Mouse (Mus musculus) limb, embryonic 13.5 days (tissue): Measurements from ENCODE around the gene Ank3. TPM values are rescaled to one million over a fixed set of nuclear protein-coding genes. Genes with fewer than 3 reads are reported as not detected.

Source experiments
- ATAC-seq: fragments of 200-750 bp; cut with Nextera tagmentation; 2 replicates; pipeline ENCODE4 v1.8.0; 2017; ENCODE audit warnings: low read depth, moderate number of reproducible peaks, moderate TSS enrichment; ENCODE audit not compliant: low FRiP score
- H3K27ac ChIP-seq: fragments of 300-500 bp; sonication (generic); 2 replicates; pipeline ENCODE4 v1.5.1; 2015; ENCODE audit warnings: inconsistent platforms, mild to moderate bottlenecking, moderate library complexity
- H3K27me3 ChIP-seq: fragments of 300-500 bp; sonication (generic); 2 replicates; pipeline ENCODE4 v1.6.1; 2015; ENCODE audit warnings: mild to moderate bottlenecking, inconsistent platforms
- H3K36me3 ChIP-seq: fragments of 300-500 bp; sonication (generic); 2 replicates; pipeline ENCODE4 v1.6.1; 2015; ENCODE audit warnings: inconsistent platforms, mild to moderate bottlenecking, moderate library complexity
- H3K4me1 ChIP-seq: fragments of 300-500 bp; sonication (generic); 2 replicates; pipeline ENCODE4 v1.6.1; 2015; ENCODE audit warnings: inconsistent platforms
- H3K4me2 ChIP-seq: fragments of 300-500 bp; sonication (generic); replicated peaks from 2 replicates; pipeline ENCODE4 v1.6.1; 2015; ENCODE audit warnings: inconsistent platforms, mild to moderate bottlenecking, moderate library complexity
- H3K4me3 ChIP-seq: fragments of 300-500 bp; sonication (generic); 2 replicates; pipeline ENCODE4 v1.5.1; 2015; ENCODE audit warnings: moderate library complexity, mild to moderate bottlenecking, inconsistent platforms
- H3K9ac ChIP-seq: fragments of 300-500 bp; sonication (generic); 2 replicates; pipeline ENCODE4 v1.6.1; 2015; ENCODE audit warnings: mild to moderate bottlenecking, inconsistent platforms
- H3K9me3 ChIP-seq: fragments of 300-500 bp; sonication (generic); 2 replicates; pipeline ENCODE4 v1.6.1; 2016; ENCODE audit warnings: inconsistent platforms
- WGBS: fragments of 180-500 bp; shearing (Covaris S2); methylation state at CpG from one replicate; pipeline ENCODE4 v1.1.7; 2015; 5-methylcytosine and 5-hydroxymethylcytosine counted together
- polyA plus RNA-seq: library from polyadenylated mRNA; unstranded; fragments of >200 nt; fragmentation: Nextera tagmentation; extraction: Ambion mirVana; gene quantifications from 2 replicates; pipeline ENCODE4 v1.2.1, GENCODE M21; 2015

Gene Ank3
- polyA plus RNA-seq, 1 experiment from 2014 or later: 28.0 TPM

DNA sequence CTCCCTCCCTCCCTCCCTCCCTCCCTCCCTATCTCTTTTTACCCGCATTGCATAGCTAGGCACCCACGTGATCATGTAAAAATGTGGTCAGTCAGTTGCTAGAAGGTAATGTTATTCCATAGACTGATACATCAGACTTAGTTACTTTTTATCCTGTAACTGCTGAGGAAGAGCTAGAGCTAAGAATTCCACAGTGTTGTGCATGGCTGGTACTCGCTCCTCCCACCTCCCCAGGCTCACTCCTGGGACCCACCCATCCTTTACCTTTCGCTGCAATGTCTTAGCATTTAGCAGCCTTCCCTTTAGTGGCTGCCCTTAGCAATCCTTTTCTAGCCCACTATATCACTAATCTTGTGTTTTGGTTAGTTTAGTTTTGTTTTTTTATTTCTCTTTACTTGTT, 569.4 kb downstream of the Ank3 start:
- Histone ChIP-seq H3K9ac (no peak overlapping the region), H3K4me2 (no peak overlapping the region), H3K36me3 (no peaks in the 10 kb centered on the region; the same call in 1 of the 2 replicates), H3K27me3 (no peaks in the 10 kb centered on the region), H3K27ac (no peak overlapping the region), H3K4me3 (no peak overlapping the region), H3K4me1 (no peaks in the 10 kb centered on the region), H3K9me3 (no peaks in the 10 kb centered on the region)
- no peak for ATAC-seq
- 79% methylated on average over 4 of the region's 4 CpGs for WGBS

DNA sequence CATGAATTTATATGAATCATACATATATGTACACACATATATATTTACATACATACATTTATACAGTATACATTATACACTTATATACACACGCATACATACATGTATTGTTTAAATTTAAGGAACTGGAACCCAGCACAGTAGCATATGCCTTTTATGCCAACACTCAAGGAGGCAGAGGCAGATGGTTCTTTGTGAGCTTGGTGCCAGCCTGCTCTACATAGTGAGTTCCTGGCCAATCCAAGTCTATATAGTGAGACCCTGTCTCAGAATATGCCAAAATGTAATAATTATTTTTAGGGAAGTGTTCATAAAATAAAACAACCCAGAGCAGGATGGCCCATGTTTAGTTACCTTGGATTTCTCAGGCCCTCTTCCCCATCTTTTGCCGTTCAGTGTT, 581.1 kb downstream of the Ank3 start:
- WGBS: 91% methylated on average over 2 of the region's 2 CpGs
- Histone ChIP-seq H3K36me3 (peaks cover 35% of the 10 kb centered on the region), H3K4me1 (no peaks in the 10 kb centered on the region), H3K4me3 (no peak overlapping the region), H3K4me2 (no peak overlapping the region), H3K27me3 (no peaks in the 10 kb centered on the region), H3K27ac (no peak overlapping the region), H3K9me3 (no peaks in the 10 kb centered on the region), H3K9ac (no peak overlapping the region)
- no peak for ATAC-seq

DNA sequence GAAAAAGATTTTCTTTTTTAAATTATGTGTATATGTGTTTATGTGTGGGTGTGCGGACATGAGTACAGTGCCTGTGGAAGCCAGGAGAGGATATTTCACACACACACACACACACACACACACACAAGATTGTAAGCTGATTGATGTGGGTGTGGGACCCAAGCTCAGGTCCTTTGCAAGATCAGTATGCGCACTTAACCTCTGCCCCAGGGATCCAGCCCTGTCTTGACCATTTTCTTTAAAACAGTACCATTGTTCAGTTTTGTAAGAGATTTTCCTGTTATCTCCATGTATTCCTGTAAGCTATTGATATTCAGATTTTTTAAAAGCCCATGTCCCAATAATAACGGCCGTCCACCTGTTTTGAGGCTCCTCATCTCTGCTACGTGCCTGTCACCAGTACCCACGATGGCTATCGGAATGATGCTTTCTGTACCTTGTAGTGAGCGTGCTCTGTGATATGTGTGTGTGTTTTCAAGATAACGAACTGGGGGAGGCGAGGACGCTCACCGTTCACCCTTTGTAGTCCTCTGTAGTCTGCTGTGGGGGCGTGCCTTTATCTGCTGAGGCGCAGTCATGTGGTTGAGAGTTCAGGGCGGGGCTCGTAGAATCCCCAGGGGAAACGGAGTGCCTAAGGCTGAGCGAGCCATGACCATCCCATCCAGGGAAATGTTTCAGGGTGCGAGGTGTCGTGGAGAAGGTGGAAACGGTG, 583.0 kb downstream of the Ank3 start:
- Histone ChIP-seq H3K27me3 (no peaks in the 10 kb centered on the region), H3K4me1 (no peaks in the 10 kb centered on the region), H3K4me3 (no peak overlapping the region), H3K36me3 (peaks cover 31% of the 10 kb centered on the region), H3K27ac (no peak overlapping the region), H3K4me2 (no peak overlapping the region), H3K9ac (no peak overlapping the region), H3K9me3 (no peaks in the 10 kb centered on the region)
- 84% methylated on average over 21 of the region's 21 CpGs for WGBS
- ATAC-seq: no peak

DNA sequence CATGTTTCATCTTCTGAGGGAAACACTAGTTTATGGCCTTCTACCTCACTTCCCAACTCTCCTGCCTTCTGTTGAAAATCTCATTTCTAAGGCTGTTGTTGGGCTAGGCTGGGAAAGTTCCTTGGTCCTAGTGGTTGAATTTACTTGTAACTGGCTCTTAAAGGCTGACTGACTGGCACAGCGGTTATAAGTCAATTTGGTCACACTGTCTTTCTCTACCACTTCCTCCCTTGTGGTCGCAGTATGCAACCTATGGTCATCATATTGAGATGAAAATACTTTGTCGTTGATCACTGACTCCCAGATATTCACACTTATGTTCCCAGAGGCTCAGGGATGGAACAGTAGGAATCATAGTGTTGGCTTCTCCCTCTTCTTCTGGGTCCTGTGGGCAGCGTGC, 584.1 kb downstream of the Ank3 start:
- Histone ChIP-seq H3K4me3 (no peak overlapping the region), H3K27me3 (no peaks in the 10 kb centered on the region), H3K36me3 (peaks cover 38% of the 10 kb centered on the region), H3K9ac (no peak overlapping the region), H3K9me3 (no peaks in the 10 kb centered on the region), H3K27ac (no peak overlapping the region), H3K4me1 (no peaks in the 10 kb centered on the region), H3K4me2 (no peak overlapping the region)
- ATAC-seq: no peak
- 90% methylated on average over 4 of the region's 4 CpGs for WGBS

DNA sequence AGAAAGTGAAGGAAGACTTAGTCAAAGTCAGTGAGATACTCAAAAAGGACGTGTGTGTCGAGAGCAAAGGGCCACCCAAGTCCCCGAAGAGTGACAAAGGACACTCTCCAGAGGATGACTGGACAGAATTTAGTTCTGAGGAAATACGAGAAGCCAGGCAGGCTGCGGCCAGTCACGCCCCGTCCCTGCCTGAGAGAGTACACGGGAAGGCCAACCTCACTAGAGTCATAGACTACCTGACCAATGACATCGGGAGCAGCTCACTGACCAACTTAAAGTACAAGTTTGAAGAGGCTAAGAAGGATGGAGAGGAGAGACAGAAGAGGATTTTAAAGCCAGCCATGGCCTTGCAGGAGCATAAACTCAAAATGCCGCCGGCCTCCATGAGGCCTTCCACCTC, 588.9 kb downstream of the Ank3 start:
- WGBS: 94% methylated on average over 11 of the region's 11 CpGs
- H3K27ac ChIP-seq: no peak overlapping the region
- H3K36me3 ChIP-seq: peaks cover 72% of the 10 kb centered on the region
- H3K4me2 ChIP-seq: no peak overlapping the region
- H3K9ac ChIP-seq: no peak overlapping the region
- H3K4me3 ChIP-seq: no peak overlapping the region
- H3K9me3 ChIP-seq: peaks cover 39% of the 10 kb centered on the region
- no peaks in the 10 kb centered on the region for H3K4me1 ChIP-seq
- ATAC-seq: no peak
- H3K27me3 ChIP-seq: no peaks in the 10 kb centered on the region

DNA sequence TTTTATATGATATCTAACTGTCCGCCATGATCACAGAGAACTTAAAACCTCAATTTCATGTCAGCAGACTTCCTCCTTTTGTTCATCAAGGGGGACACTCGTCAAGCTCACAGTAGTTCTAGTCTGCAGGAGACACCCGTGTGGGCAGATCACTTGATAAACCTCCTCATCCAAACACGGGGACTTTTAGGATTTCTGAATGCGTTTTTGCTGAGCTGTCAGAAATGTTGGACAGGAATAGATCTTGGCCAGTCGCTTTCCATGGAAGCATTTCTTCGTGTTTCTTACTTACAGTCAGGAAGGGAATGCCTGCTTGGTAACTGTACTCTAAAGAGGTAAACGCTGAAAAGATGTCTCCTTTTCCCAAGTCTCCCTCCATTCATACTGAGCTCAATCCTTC, 598.5 kb downstream of the Ank3 start:
- H3K27ac ChIP-seq: no peak overlapping the region
- H3K9me3 ChIP-seq: peaks cover 19% of the 10 kb centered on the region; the same call in 1 of the 2 replicates
- H3K4me3 ChIP-seq: no peak overlapping the region
- ATAC-seq: no peak
- H3K9ac ChIP-seq: no peak overlapping the region
- H3K36me3 ChIP-seq: peaks cover 32% of the 10 kb centered on the region
- no peaks in the 10 kb centered on the region for H3K27me3 ChIP-seq
- 85% methylated on average over 8 of the region's 8 CpGs for WGBS
- H3K4me1 ChIP-seq: no peaks in the 10 kb centered on the region
- no peak overlapping the region for H3K4me2 ChIP-seq

DNA sequence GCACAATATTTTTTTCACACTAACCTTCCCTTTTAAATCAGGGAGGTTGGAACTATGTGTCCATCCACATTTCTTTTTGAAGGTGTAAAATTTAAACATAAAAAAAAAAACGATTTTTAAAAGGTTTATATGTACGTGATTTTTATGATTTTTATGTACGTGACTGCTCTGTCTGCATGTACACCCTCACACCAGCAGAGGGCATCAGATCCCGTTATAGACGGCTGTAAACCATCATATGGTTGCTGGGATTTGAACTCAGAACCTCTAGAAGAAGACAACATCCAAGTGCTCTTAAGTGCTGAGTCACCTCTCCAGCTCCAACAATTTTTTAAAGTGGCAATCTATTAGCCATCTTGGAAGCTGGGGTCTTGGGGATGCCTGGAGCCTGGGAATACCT, 605.5 kb downstream of the Ank3 start:
- Histone ChIP-seq H3K36me3 (peaks cover 31% of the 10 kb centered on the region), H3K4me3 (no peak overlapping the region), H3K9ac (no peak overlapping the region), H3K9me3 (no peaks in the 10 kb centered on the region), H3K27ac (no peak overlapping the region), H3K4me2 (no peak overlapping the region), H3K27me3 (no peaks in the 10 kb centered on the region), H3K4me1 (no peaks in the 10 kb centered on the region)
- 87% methylated on average over 5 of the region's 5 CpGs for WGBS
- no peak for ATAC-seq

DNA sequence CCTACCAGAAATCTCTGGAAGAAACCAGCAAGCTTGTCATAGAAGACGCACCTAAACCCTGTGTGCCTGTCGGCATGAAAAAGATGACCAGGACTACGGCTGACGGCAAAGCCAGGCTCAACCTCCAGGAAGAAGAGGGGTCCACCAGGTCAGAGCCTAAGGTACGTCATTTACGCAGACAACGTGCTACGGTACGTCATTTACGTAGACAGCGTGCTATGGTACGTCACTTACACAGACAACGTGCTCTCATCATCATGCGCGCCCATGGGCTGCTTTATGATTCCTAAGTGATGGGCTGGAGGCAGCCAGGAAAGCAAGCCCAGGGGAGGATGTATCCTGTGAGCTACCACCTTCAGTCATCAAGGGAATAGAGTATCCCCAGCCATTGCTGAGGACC, 606.3 kb downstream of the Ank3 start:
- Histone ChIP-seq H3K9ac (no peak overlapping the region), H3K27ac (no peak overlapping the region), H3K4me1 (no peaks in the 10 kb centered on the region), H3K36me3 (peaks cover 27% of the 10 kb centered on the region), H3K27me3 (no peaks in the 10 kb centered on the region), H3K4me2 (no peak overlapping the region), H3K4me3 (no peak overlapping the region), H3K9me3 (no peaks in the 10 kb centered on the region)
- ATAC-seq: no peak
- WGBS: 97% methylated on average over 15 of the region's 15 CpGs

DNA sequence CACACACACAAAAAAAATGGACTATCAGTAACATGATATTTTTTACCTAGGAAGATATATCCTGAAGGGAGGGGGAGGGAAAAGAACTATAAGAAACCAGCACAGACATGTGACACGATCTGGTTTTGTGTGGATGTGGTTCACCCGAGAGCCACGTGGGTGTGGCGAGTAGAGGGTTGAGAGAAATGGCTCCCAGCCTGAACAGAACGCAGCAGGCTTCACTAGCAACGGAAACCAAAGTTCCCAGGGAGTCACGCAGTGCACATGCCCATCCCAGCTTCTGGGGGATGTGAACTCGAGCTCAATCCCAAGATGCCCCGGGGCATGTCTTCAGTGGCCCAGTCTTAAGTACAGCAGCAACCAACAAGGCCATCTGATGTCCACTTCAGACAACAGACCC, 607.8 kb downstream of the Ank3 start:
- Histone ChIP-seq H3K4me1 (peaks cover 6% of the 10 kb centered on the region), H3K4me3 (no peak overlapping the region), H3K4me2 (no peak overlapping the region), H3K27me3 (no peaks in the 10 kb centered on the region), H3K27ac (no peak overlapping the region), H3K9me3 (no peaks in the 10 kb centered on the region), H3K9ac (no peak overlapping the region), H3K36me3 (peaks cover 26% of the 10 kb centered on the region)
- 71% methylated on average over 9 of the region's 9 CpGs for WGBS
- no peak for ATAC-seq

DNA sequence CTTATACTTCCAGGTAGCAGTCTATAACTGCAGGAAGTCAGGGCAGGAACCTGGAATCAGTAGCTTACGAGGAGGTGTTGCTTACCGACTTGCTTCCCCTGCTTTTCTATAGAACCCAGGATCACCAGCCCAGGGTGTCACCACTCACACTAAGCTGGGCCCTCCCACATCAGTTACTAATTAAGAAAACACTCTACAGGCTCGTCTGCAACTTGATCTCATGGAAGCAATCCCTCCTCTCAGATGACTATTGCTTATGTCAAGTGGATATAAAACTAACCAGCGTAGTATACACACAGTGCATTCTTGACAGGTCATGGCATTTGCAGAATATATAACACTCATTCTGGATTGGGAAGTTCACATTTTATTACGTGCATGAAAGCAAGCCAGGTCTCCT, 613.2 kb downstream of the Ank3 start:
- Histone ChIP-seq H3K4me2 (no peak overlapping the region), H3K36me3 (peaks cover 20% of the 10 kb centered on the region), H3K9ac (no peak overlapping the region), H3K27ac (no peak overlapping the region), H3K27me3 (no peaks in the 10 kb centered on the region), H3K9me3 (no peaks in the 10 kb centered on the region), H3K4me3 (no peak overlapping the region), H3K4me1 (peaks cover 11% of the 10 kb centered on the region)
- no peak for ATAC-seq
- WGBS: 25% methylated on average over 5 of the region's 5 CpGs

DNA sequence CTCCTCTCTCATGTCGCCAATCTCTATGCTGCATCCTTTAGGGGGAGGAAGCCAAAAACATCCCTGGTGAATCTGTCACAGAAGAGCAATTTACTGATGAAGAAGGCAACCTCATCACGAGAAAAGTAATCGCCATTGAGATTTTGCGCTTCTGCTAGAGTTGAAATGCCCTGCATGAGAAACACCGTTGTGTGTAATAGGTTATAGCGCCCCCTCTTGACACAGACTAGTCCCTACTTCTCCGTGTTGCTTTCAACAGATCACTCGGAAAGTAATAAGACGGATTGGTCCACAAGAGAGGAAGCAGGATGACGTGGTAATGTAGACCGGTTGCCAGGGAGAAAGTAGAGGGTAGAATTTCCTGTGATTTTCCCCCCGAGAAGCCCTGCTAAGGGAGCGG, 615.4 kb downstream of the Ank3 start:
- peaks cover 11% of the 10 kb centered on the region for H3K4me1 ChIP-seq
- H3K4me3 ChIP-seq: no peak overlapping the region
- no peaks in the 10 kb centered on the region for H3K27me3 ChIP-seq
- no peak overlapping the region for H3K27ac ChIP-seq
- ATAC-seq: no peak
- 89% methylated on average over 13 of the region's 13 CpGs for WGBS
- no peak overlapping the region for H3K4me2 ChIP-seq
- H3K9ac ChIP-seq: no peak overlapping the region
- H3K9me3 ChIP-seq: no peaks in the 10 kb centered on the region
- peaks cover 21% of the 10 kb centered on the region for H3K36me3 ChIP-seq

DNA sequence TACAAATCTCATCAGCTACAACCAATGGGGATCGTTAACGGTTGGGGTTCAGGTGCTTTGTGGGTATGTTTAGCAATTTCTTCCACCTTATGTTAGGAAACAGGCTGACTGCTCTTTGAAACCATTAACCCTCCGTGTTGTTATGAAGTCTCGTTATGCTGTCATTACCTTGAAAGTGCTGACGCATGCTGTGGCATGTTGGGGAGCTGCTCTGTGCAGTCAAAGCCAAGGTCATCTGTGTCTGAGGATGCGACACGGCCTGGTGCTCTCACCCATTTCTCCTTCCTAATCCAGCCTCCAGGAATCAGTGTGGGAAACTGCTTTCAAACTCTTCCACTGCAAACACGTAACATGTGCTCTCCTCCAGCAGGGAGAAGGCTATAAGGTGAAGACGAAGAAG, 616.6 kb downstream of the Ank3 start:
- Histone ChIP-seq H3K27me3 (no peaks in the 10 kb centered on the region), H3K27ac (no peak overlapping the region), H3K9ac (no peak overlapping the region), H3K36me3 (peaks cover 29% of the 10 kb centered on the region), H3K9me3 (no peaks in the 10 kb centered on the region), H3K4me1 (peaks cover 11% of the 10 kb centered on the region), H3K4me2 (no peak overlapping the region), H3K4me3 (no peak overlapping the region)
- WGBS: 71% methylated on average over 9 of the region's 9 CpGs
- no peak for ATAC-seq

DNA sequence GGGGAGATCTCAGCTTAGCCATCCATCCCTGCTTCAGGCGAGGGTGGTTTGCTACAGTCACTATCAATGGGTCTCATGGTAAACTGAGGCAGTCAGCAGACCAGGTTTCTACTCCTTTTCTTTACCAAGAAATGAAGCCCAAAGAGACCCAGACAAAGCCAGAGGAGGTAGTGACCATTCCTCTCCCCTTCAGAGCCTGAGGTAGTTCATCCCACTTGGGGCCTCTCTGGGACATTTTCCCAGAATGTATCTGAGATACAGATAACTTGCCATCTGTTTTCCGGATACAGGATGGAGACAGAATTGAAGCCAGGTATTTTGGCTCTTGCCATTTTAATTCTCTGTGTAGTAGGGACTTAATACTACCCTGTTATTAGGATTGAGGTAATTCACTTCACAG, 620.1 kb downstream of the Ank3 start:
- Histone ChIP-seq H3K27ac (no peak overlapping the region), H3K4me3 (no peak overlapping the region), H3K4me2 (no peak overlapping the region), H3K36me3 (peaks cover 30% of the 10 kb centered on the region), H3K9ac (no peak overlapping the region), H3K4me1 (no peaks in the 10 kb centered on the region), H3K27me3 (no peaks in the 10 kb centered on the region), H3K9me3 (no peaks in the 10 kb centered on the region)
- no peak for ATAC-seq
- 81% methylated on average over 2 of the region's 2 CpGs for WGBS
